Mouse (Mus musculus): ENCODE results near the gene Igsf9b. TPM values are rescaled to one million over a fixed set of nuclear protein-coding genes. Genes with fewer than 3 reads are reported as not detected.

Gene Igsf9b
- polyA plus RNA-seq, 1 experiment from 2014 or later = 4.8 TPM

- Histone ChIP-seq H3K36me3 (ENCODE audit: control insufficient read depth, insufficient read depth, low read length) (no peaks in the 10 kb centered on the region), H3K9me3 (ENCODE audit: control insufficient read depth, low read length) (no peaks in the 10 kb centered on the region), H3K4me3 (ENCODE audit: low read depth, low read length) (no peak overlapping the region), H3K4me1 (replicated peaks; ENCODE audit: control insufficient read depth, insufficient read depth, low read length) (no peaks in the 10 kb centered on the region), H3K4me2 (ENCODE audit: low read length) (no peak overlapping the region), H3K9ac (ENCODE audit: low read length) (no peak overlapping the region), H3K27ac (ENCODE audit: low read depth) (no peak overlapping the region), H3K27me3 (replicated peaks; ENCODE audit: control insufficient read depth, insufficient read depth, low read length) (no peaks in the 10 kb centered on the region)
- 68% methylated on average over 2 of the region's 2 CpGs for WGBS
- no peak for DNase-seq (ENCODE audit: low spot score)
- no peak for ATAC-seq (replicated peaks; ENCODE audit: low FRiP score, low TSS enrichment, low read depth)
Measured at GRCm38 (mm10) chr9:27369108-27369507, 70.1 kb downstream of the Igsf9b start.

DNA sequence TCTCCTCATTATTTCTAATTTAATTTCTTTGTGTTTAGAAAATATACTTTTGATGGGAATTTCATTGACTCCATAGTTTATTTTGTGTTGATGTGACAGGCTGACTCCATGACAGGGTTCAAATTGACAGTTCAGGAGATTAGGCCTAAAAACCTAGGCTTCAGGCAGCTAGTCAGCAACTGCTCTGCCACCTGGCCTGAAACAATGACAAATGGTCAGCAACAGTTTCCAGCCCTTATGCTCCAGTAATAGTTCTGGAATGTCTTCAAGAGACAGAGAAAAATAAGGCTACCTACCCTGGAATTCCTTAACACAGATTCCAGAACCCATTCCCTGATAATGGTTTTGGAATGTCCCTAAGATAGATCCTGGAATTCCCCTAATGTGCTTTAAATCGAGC lies 76.7 kb downstream of the Igsf9b start:
- H3K4me3 ChIP-seq (ENCODE audit: low read depth, low read length) = no peak overlapping the region
- H3K4me1 ChIP-seq (replicated peaks; ENCODE audit: control insufficient read depth, insufficient read depth, low read length) = no peaks in the 10 kb centered on the region
- H3K27ac ChIP-seq (ENCODE audit: low read depth) = no peak overlapping the region
- H3K27me3 ChIP-seq (replicated peaks; ENCODE audit: control insufficient read depth, insufficient read depth, low read length) = no peaks in the 10 kb centered on the region
- no peak for ATAC-seq (replicated peaks; ENCODE audit: low FRiP score, low TSS enrichment, low read depth)
- no peaks in the 10 kb centered on the region for H3K36me3 ChIP-seq (ENCODE audit: control insufficient read depth, insufficient read depth, low read length)
- H3K9ac ChIP-seq (ENCODE audit: low read length) = no peak overlapping the region
- H3K4me2 ChIP-seq (ENCODE audit: low read length) = no peak overlapping the region
- 71% methylated on average over 1 of the region's 1 CpGs for WGBS
- H3K9me3 ChIP-seq (ENCODE audit: control insufficient read depth, low read length) = no peaks in the 10 kb centered on the region
- DNase-seq (ENCODE audit: low spot score) = no peak

DNA sequence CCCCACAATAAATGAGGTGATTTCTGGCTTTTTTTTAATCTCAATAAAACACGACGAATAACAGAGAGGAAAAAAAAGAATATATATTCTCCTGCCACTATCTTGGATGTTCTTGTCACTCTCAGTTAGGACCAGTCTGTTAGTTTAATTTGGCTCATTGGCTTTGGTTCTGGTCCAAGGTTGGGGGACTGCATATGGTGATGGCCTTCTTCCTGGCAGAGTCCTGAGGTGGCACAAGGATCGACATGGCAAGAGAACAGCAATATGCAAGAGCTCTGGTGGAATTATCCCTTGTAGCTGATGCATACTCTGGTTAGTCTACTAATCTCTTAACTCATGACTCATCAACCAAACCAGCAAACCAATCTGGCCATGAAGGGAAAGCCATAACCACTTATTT lies 87.9 kb downstream of the Igsf9b start:
- ATAC-seq (replicated peaks; ENCODE audit: low FRiP score, low TSS enrichment, low read depth) = no peak
- 91% methylated on average over 3 of the region's 3 CpGs for WGBS
- no peak for DNase-seq (ENCODE audit: low spot score)
- no peaks in the 10 kb centered on the region for H3K4me1 ChIP-seq (replicated peaks; ENCODE audit: control insufficient read depth, insufficient read depth, low read length)
- H3K9me3 ChIP-seq (ENCODE audit: control insufficient read depth, low read length) = no peaks in the 10 kb centered on the region
- no peaks in the 10 kb centered on the region for H3K27me3 ChIP-seq (replicated peaks; ENCODE audit: control insufficient read depth, insufficient read depth, low read length)
- H3K27ac ChIP-seq (ENCODE audit: low read depth) = no peak overlapping the region
- H3K36me3 ChIP-seq (ENCODE audit: control insufficient read depth, insufficient read depth, low read length) = no peaks in the 10 kb centered on the region
- no peak overlapping the region for H3K9ac ChIP-seq (ENCODE audit: low read length)
- no peak overlapping the region for H3K4me3 ChIP-seq (ENCODE audit: low read depth, low read length)
- no peak overlapping the region for H3K4me2 ChIP-seq (ENCODE audit: low read length)

GRCm38 (mm10) chr9:27396500-27396899 lies 97.5 kb downstream of the Igsf9b start, which contains the start of gene Spata19:
Gene Spata19 (plus strand): TSS chr9:27396800.
- ATAC-seq (replicated peaks; ENCODE audit: low FRiP score, low TSS enrichment, low read depth) = no peak
- Histone ChIP-seq H3K4me1 (replicated peaks; ENCODE audit: control insufficient read depth, insufficient read depth, low read length) (no peaks in the 10 kb centered on the region), H3K9ac (ENCODE audit: low read length) (no peak within 1 kb of the TSS), H3K27ac (ENCODE audit: low read depth) (no peak within 1 kb of the TSS), H3K4me3 (ENCODE audit: low read depth, low read length) (no peak within 1 kb of the TSS), H3K9me3 (ENCODE audit: control insufficient read depth, low read length) (no peaks in the 10 kb centered on the region), H3K36me3 (ENCODE audit: control insufficient read depth, insufficient read depth, low read length) (no peaks in the 10 kb centered on the region), H3K4me2 (ENCODE audit: low read length) (no peak within 1 kb of the TSS), H3K27me3 (replicated peaks; ENCODE audit: control insufficient read depth, insufficient read depth, low read length) (0 out of 2 replicates have a peak, but pooled peaks cover 6% of the 10 kb centered on the region)
- no peak for DNase-seq (ENCODE audit: low spot score)
- 73% methylated on average over 3 of the region's 3 CpGs for WGBS

DNA sequence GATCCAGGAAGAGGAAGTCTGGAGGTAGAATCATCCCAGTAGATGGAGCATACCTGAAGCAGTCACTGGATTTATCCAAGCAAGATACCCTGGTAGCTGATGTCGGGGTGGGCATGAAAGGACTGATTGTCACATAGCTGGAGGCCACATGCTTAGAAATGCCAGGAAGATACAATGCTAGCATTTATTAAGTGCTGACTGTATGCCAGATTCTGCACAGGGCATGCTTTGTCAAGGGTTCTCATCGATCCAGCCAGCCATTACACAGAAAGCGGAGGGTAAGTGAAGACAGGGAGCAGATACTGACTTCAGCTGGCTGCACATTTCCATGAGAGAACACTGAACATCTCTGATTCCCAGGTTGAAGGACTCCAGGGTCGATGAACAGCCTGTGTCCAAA lies 102.2 kb downstream of the Igsf9b start:
- Histone ChIP-seq H3K27ac (ENCODE audit: low read depth) (no peak overlapping the region), H3K4me1 (replicated peaks; ENCODE audit: control insufficient read depth, insufficient read depth, low read length) (no peaks in the 10 kb centered on the region), H3K9ac (ENCODE audit: low read length) (no peak overlapping the region), H3K9me3 (ENCODE audit: control insufficient read depth, low read length) (no peaks in the 10 kb centered on the region), H3K27me3 (replicated peaks; ENCODE audit: control insufficient read depth, insufficient read depth, low read length) (0 out of 2 replicates have a peak, but pooled peaks cover 6% of the 10 kb centered on the region), H3K4me2 (ENCODE audit: low read length) (no peak overlapping the region), H3K36me3 (ENCODE audit: control insufficient read depth, insufficient read depth, low read length) (no peaks in the 10 kb centered on the region), H3K4me3 (ENCODE audit: low read depth, low read length) (no peak overlapping the region)
- ATAC-seq (replicated peaks; ENCODE audit: low FRiP score, low TSS enrichment, low read depth) (no peak), DNase-seq (ENCODE audit: low spot score) (no peak)
- WGBS = 88% methylated on average over 4 of the region's 4 CpGs

Other genes with a start within 250 kb of the Igsf9b start
- 60.0 and 63.4 TPM in 2 replicates for gene Jam3, start 143.8 kb upstream of the Igsf9b start, polyA plus RNA-seq (2014; fragmentation: Nextera tagmentation; extraction: Ambion mirVana)
- not detected in 2 replicates for gene Spata19, start 97.6 kb downstream of the Igsf9b start, polyA plus RNA-seq (2014; fragmentation: Nextera tagmentation; extraction: Ambion mirVana)